Mouse (Mus musculus): ENCODE measurements around the gene Aplp1. TPM values are rescaled to one million over a fixed set of nuclear protein-coding genes. Genes with fewer than 3 reads are reported as not detected.

Aplp1 gene
- 261 and 1,018 TPM in 2 replicates for polyA plus RNA-seq (2021; fragmentation: Nextera tagmentation)
- long read RNA-seq, experiment 1, transcript Aplp1-201 (17 exons, 2,343 nt) = major isoform, 839 of 1,054 reads
- long read RNA-seq, experiment 1, partial matches to known transcripts = 176 of 1,054 reads
- long read RNA-seq, experiment 1, other reads (novel, unspliced or antisense) = 39 of 1,054 reads
- long read RNA-seq, experiment 2, transcript Aplp1-201 (17 exons, 2,343 nt) = major isoform, 187 of 411 reads
- long read RNA-seq, experiment 2, partial matches to known transcripts = 217 of 411 reads
- long read RNA-seq, experiment 2, other reads (novel, unspliced or antisense) = 7 of 411 reads

GRCm38 (mm10) chr7:30444971-30445751 lies at the start of gene Aplp1:
Aplp1 (minus strand) TSS chr7:30445535.

GRCm38 (mm10) chr7:30493401-30493931 lies 48.1 kb upstream of the Aplp1 start, which contains the start of gene Prodh2:
Prodh2 (plus strand) TSS chr7:30493622.

GRCm38 (mm10) chr7:30457629-30458330 lies 12.4 kb upstream of the Aplp1 start, which contains the start of the genes Kirrel2 and Nphs1:
Kirrel2 (minus strand) TSS chr7:30457690.
Nphs1 (plus strand) TSS chr7:30458315.

GRCm38 (mm10) chr7:30421175-30421889 lies 24.0 kb downstream of the Aplp1 start, which contains the start of gene Nfkbid:
Nfkbid (plus strand) TSS chr7:30421732.

GRCm38 (mm10) chr7:30419561-30420499 lies 25.5 kb downstream of the Aplp1 start, which contains the start of gene Hcst:
Hcst (minus strand) TSS chr7:30419854.

GRCm38 (mm10) chr7:30413596-30413995 lies 31.7 kb downstream of the Aplp1 start, which contains the start of gene Tyrobp:
Tyrobp (plus strand) TSS chr7:30413760.

Other genes starting within 250 kb of the Aplp1 start
- 33.9 and 42.1 TPM in 2 replicates for gene Capns1, start 246.7 kb downstream of the Aplp1 start, polyA plus RNA-seq (2021; fragmentation: Nextera tagmentation)
- 137 and 163 TPM in 2 replicates for gene Polr2i, start 213.6 kb downstream of the Aplp1 start, polyA plus RNA-seq (2021; fragmentation: Nextera tagmentation)
- gene Tbcb, start 213.3 kb downstream of the Aplp1 start, polyA plus RNA-seq (2021; fragmentation: Nextera tagmentation) = 249 and 338 TPM in 2 replicates
- gene Ovol3, start 209.8 kb downstream of the Aplp1 start, polyA plus RNA-seq (2021; fragmentation: Nextera tagmentation) = not detected in 2 replicates
- 0.15 and 0.24 TPM in 2 replicates for gene Thap8, start 165.4 kb downstream of the Aplp1 start, polyA plus RNA-seq (2021; fragmentation: Nextera tagmentation)
- gene Wdr62, start 165.1 kb downstream of the Aplp1 start, polyA plus RNA-seq (2021; fragmentation: Nextera tagmentation) = 0.26 and 0.46 TPM in 2 replicates
- 112 and 324 TPM in 2 replicates for gene Clip3, start 153.8 kb downstream of the Aplp1 start, polyA plus RNA-seq (2021; fragmentation: Nextera tagmentation)
- gene Alkbh6, start 136.8 kb downstream of the Aplp1 start, polyA plus RNA-seq (2021; fragmentation: Nextera tagmentation) = 144 and 154 TPM in 2 replicates
- 0.79 and 1.5 TPM in 2 replicates for gene Syne4, start 130.7 kb downstream of the Aplp1 start, polyA plus RNA-seq (2021; fragmentation: Nextera tagmentation)
- 4.9 TPM in 1 of 2 replicates, not detected in the other for gene E130208F15Rik, start 123.8 kb downstream of the Aplp1 start, polyA plus RNA-seq (2021; fragmentation: Nextera tagmentation)
- gene Sdhaf1, start 121.6 kb downstream of the Aplp1 start, polyA plus RNA-seq (2021; fragmentation: Nextera tagmentation) = 22.9 and 31.6 TPM in 2 replicates
- 4.3 and 5.7 TPM in 2 replicates for gene Lrfn3, start 82.8 kb downstream of the Aplp1 start, polyA plus RNA-seq (2021; fragmentation: Nextera tagmentation)
- 109 and 120 TPM in 2 replicates for gene Tyrobp, start 31.8 kb downstream of the Aplp1 start, polyA plus RNA-seq (2021; fragmentation: Nextera tagmentation)
- gene Hcst, start 25.7 kb downstream of the Aplp1 start, polyA plus RNA-seq (2021; fragmentation: Nextera tagmentation) = 3.4 TPM in 2 replicates
- 0.63 and 0.77 TPM in 2 replicates for gene Nfkbid, start 23.8 kb downstream of the Aplp1 start, polyA plus RNA-seq (2021; fragmentation: Nextera tagmentation)
- 2.8 and 3.5 TPM in 2 replicates for gene Kirrel2, start 12.2 kb upstream of the Aplp1 start, polyA plus RNA-seq (2021; fragmentation: Nextera tagmentation)
- 0.39 and 0.83 TPM in 2 replicates for gene Nphs1, start 12.8 kb upstream of the Aplp1 start, polyA plus RNA-seq (2021; fragmentation: Nextera tagmentation)
- not detected in 2 replicates for gene Prodh2, start 48.1 kb upstream of the Aplp1 start, polyA plus RNA-seq (2021; fragmentation: Nextera tagmentation)
- gene Arhgap33, start 89.5 kb upstream of the Aplp1 start, polyA plus RNA-seq (2021; fragmentation: Nextera tagmentation) = 42.0 and 69.4 TPM in 2 replicates
- 4.9 and 7.6 TPM in 2 replicates for gene Hspb6, start 106.6 kb upstream of the Aplp1 start, polyA plus RNA-seq (2021; fragmentation: Nextera tagmentation)
- 0.69 and 2.1 TPM in 2 replicates for gene Proser3, start 106.8 kb upstream of the Aplp1 start, polyA plus RNA-seq (2021; fragmentation: Nextera tagmentation)
- 54.8 and 66.6 TPM in 2 replicates for gene Lin37, start 114.3 kb upstream of the Aplp1 start, polyA plus RNA-seq (2021; fragmentation: Nextera tagmentation)
- gene U2af1l4, start 117.8 kb upstream of the Aplp1 start, polyA plus RNA-seq (2021; fragmentation: Nextera tagmentation) = 108 and 133 TPM in 2 replicates
- 0.67 and 0.75 TPM in 2 replicates for gene Gm49396, start 117.8 kb upstream of the Aplp1 start, polyA plus RNA-seq (2021; fragmentation: Nextera tagmentation)
- gene Psenen, start 118.1 kb upstream of the Aplp1 start, polyA plus RNA-seq (2021; fragmentation: Nextera tagmentation) = 187 and 210 TPM in 2 replicates
- gene Igflr1, start 119.9 kb upstream of the Aplp1 start, polyA plus RNA-seq (2021; fragmentation: Nextera tagmentation) = 0.55 and 1.2 TPM in 2 replicates
- gene Kmt2b, start 143.2 kb upstream of the Aplp1 start, polyA plus RNA-seq (2021; fragmentation: Nextera tagmentation) = 2.0 and 3.6 TPM in 2 replicates
- gene Zbtb32, start 153.4 kb upstream of the Aplp1 start, polyA plus RNA-seq (2021; fragmentation: Nextera tagmentation) = 0.36 TPM in 1 of 2 replicates, not detected in the other
- gene Upk1a, start 167.3 kb upstream of the Aplp1 start, polyA plus RNA-seq (2021; fragmentation: Nextera tagmentation) = 0.13 and 0.23 TPM in 2 replicates
- 2,467 and 2,532 TPM in 2 replicates for gene Cox6b1, start 180.6 kb upstream of the Aplp1 start, polyA plus RNA-seq (2021; fragmentation: Nextera tagmentation)
- gene Etv2, start 190.3 kb upstream of the Aplp1 start, polyA plus RNA-seq (2021; fragmentation: Nextera tagmentation) = not detected in 2 replicates
- gene Rbm42, start 204.8 kb upstream of the Aplp1 start, polyA plus RNA-seq (2021; fragmentation: Nextera tagmentation) = 112 and 122 TPM in 2 replicates
- gene Haus5, start 219.5 kb upstream of the Aplp1 start, polyA plus RNA-seq (2021; fragmentation: Nextera tagmentation) = 3.6 and 4.0 TPM in 2 replicates
- gene Pmis2, start 226.1 kb upstream of the Aplp1 start, polyA plus RNA-seq (2021; fragmentation: Nextera tagmentation) = not detected in 2 replicates